Mouse (Mus musculus) heart, adult 11 months (tissue): ENCODE data around the gene Coq2.

Experiments
- DNase-seq: peaks from one replicate; pipeline ENCODE4 v3.0.0; 2022

Gene Coq2

GRCm38 (mm10) chr5:100674711-100675376, at the start of gene Coq2:
Gene Coq2, minus strand, starts transcription at chr5:100675140.
- DNase-seq: peak; percentile 97

GRCm38 (mm10) chr5:100719235-100720088, 44.5 kb upstream of the Coq2 start, which contains the start of gene Hpse:
Gene Hpse, minus strand, starts transcription at chr5:100719716.
- DNase-seq: peak; percentile 96

- no peak for DNase-seq
Measured at GRCm38 (mm10) chr5:100716762-100717161, 41.8 kb upstream of the Coq2 start.

GRCm38 (mm10) chr5:100711219-100711618, 36.3 kb upstream of the Coq2 start:
- no peak for DNase-seq

GRCm38 (mm10) chr5:100710012-100710411, 35.1 kb upstream of the Coq2 start:
- DNase-seq: peak; percentile 93

GRCm38 (mm10) chr5:100709035-100709434, 34.1 kb upstream of the Coq2 start:
- no peak for DNase-seq

- peak; percentile 75 for DNase-seq
Measured at GRCm38 (mm10) chr5:100706675-100707074, 31.7 kb upstream of the Coq2 start.

- DNase-seq: no peak
Measured at GRCm38 (mm10) chr5:100704272-100704671, 29.3 kb upstream of the Coq2 start.

- DNase-seq: no peak
Measured at GRCm38 (mm10) chr5:100702325-100702724, 27.4 kb upstream of the Coq2 start.

- DNase-seq: peak; percentile 79
Measured at GRCm38 (mm10) chr5:100700861-100701620, 26.1 kb upstream of the Coq2 start.

- DNase-seq: peak; percentile 70
Measured at GRCm38 (mm10) chr5:100697886-100698285, 22.9 kb upstream of the Coq2 start.

GRCm38 (mm10) chr5:100697398-100697797, 22.5 kb upstream of the Coq2 start:
- DNase-seq: peak; percentile 14

- DNase-seq: peak; percentile 4
Measured at GRCm38 (mm10) chr5:100685631-100686030, 10.7 kb upstream of the Coq2 start.

GRCm38 (mm10) chr5:100680542-100680933, 5.6 kb upstream of the Coq2 start:
- DNase-seq: peak; percentile 45

- DNase-seq: no peak
Measured at GRCm38 (mm10) chr5:100679911-100680541, 5.1 kb upstream of the Coq2 start.

GRCm38 (mm10) chr5:100673745-100674486, 1.0 kb downstream of the Coq2 start:
- DNase-seq: peak; percentile 99

GRCm38 (mm10) chr5:100672403-100672802, 2.5 kb downstream of the Coq2 start:
- DNase-seq: no peak

- DNase-seq: no peak
Measured at GRCm38 (mm10) chr5:100671897-100672296, 3.0 kb downstream of the Coq2 start.

- DNase-seq: peak; percentile 90
Measured at GRCm38 (mm10) chr5:100671398-100671797, 3.5 kb downstream of the Coq2 start.

- DNase-seq: no peak
Measured at GRCm38 (mm10) chr5:100666965-100667364, 8.0 kb downstream of the Coq2 start.

- no peak for DNase-seq
Measured at GRCm38 (mm10) chr5:100663854-100664253, 11.1 kb downstream of the Coq2 start.

GRCm38 (mm10) chr5:100663011-100663410, 11.9 kb downstream of the Coq2 start:
- peak; percentile 92 for DNase-seq
